ENCODE assay signal across 25 mouse cellular contexts in genomic region chr5:75499695-75500094, GRCm38 (mm10).
DNase-seq lines count a peak whose midpoint lies in the region; ATAC-seq and TF ChIP-seq lines count a peak whose summit lies in the region.
"Had no signal": no experiment of that assay in that cellular context is flagged by ENCODE, and none has a peak within 500 bp of the region (broad histone marks: within the 10 kb centered on the region; RNA-seq: fewer than 3 reads in every experiment).

No protein-coding gene starts in this region.

- no peak for DNase-seq in left cerebral cortex, adult 2 months (ENCODE audit: extremely low spot score in 1 of 2, low spot score in 2 of 2)
- no peak for DNase-seq in left cerebral cortex, adult 11 months (ENCODE audit: low spot score)
- no peak for DNase-seq in adrenal gland, adult 18-20 months (ENCODE audit: low spot score in 2 of 2)
- no peak for DNase-seq in midbrain, embryonic 11.5 days (ENCODE audit: low spot score, missing footprints)
- DNase-seq: adrenal gland, postnatal 14 days; cerebellum, adult 11 months; cerebellum, postnatal 10 days; gastrocnemius, postnatal 14 days; heart, adult 11 months; heart, postnatal 14 days; kidney, adult 2 months; kidney, postnatal 14 days; layer of hippocampus, postnatal 36 days; lung, postnatal 14 days; midbrain, embryonic 14.5 days; thymus, postnatal 25 days had no signal

- no peaks in the 10 kb centered on the region for H3K9me3 ChIP-seq in E14TG2a.4 (ENCODE audit: low read length)
- H3K9me3 ChIP-seq in ES-Bruce4 (replicated peaks; ENCODE audit: control insufficient read depth, insufficient read depth, low read length, poor library complexity, severe bottlenecking): no peaks in the 10 kb centered on the region
- no peaks in the 10 kb centered on the region for H3K9me3 ChIP-seq in midbrain, embryonic 11.5 days (ENCODE audit: control insufficient read depth, low read length)
- H3K9me3 ChIP-seq: forebrain, embryonic 10.5 days; heart, embryonic 13.5 days; limb, embryonic 13.5 days; liver, embryonic 15.5 days had no signal

- WGBS in bone marrow, adult 2 months: 86% methylated on average over 5 of the region's 5 CpGs
- 89% methylated on average over 5 of the region's 5 CpGs for WGBS in midbrain, embryonic 11.5 days

- no peak for ATAC-seq in midbrain, embryonic 11.5 days (ENCODE audit: low FRiP score)
- ATAC-seq: activated CD4-positive, CD25-positive, alpha-beta regulatory T cell, adult 4 months; forebrain, embryonic 16.5 days had no signal

- peak; percentile 11; the same call in 1 of the 2 replicates for TF ChIP-seq CTCF in left cerebral cortex, adult 2 months (IDR thresholded peaks at IDR 0.05)
- TF ChIP-seq CTCF in E14TG2a.4 (conservative IDR thresholded peaks at IDR 0.05; ENCODE audit: low read length) (peak; percentile 59), ES-Bruce4 (IDR thresholded peaks at IDR 0.05; ENCODE audit: low read depth, low read length) (peak; percentile 41)
- TF ChIP-seq CTCF in bone marrow, adult 2 months (IDR thresholded peaks at IDR 0.05; ENCODE audit: control insufficient read depth, insufficient read depth, low read length): peak; percentile 18; the same call in 1 of the 2 replicates

- no peak overlapping the region for H3K9ac ChIP-seq in ES-Bruce4 (ENCODE audit: low read depth, poor library complexity, severe bottlenecking)
- H3K9ac ChIP-seq in midbrain, embryonic 11.5 days (ENCODE audit: low read length): no peak overlapping the region
- H3K9ac ChIP-seq: heart, embryonic 13.5 days; limb, embryonic 13.5 days; liver, embryonic 15.5 days had no signal

- TF ChIP-seq POLR2A in ES-Bruce4 (IDR thresholded peaks at IDR 0.05; ENCODE audit: insufficient read depth, low read length): no peak
- no peak for TF ChIP-seq POLR2A in bone marrow, adult 2 months (IDR thresholded peaks at IDR 0.05; ENCODE audit: borderline replicate concordance, control insufficient read depth, low read depth, low read length)

- H3K4me3 ChIP-seq in left cerebral cortex, adult 2 months: no peak overlapping the region
- H3K4me3 ChIP-seq in E14TG2a.4 (replicated peaks; ENCODE audit: low read length) (no peak overlapping the region), ES-Bruce4 (ENCODE audit: low read depth, low read length) (no peak overlapping the region)
- H3K4me3 ChIP-seq in bone marrow, adult 2 months (replicated peaks; ENCODE audit: control insufficient read depth, low read depth, low read length): no peak overlapping the region
- H3K4me3 ChIP-seq in midbrain, embryonic 11.5 days (ENCODE audit: low read depth, low read length): no peak overlapping the region
- H3K4me3 ChIP-seq: forebrain, embryonic 10.5 days; heart, embryonic 13.5 days; limb, embryonic 13.5 days; liver, embryonic 15.5 days had no signal

- H3K27ac ChIP-seq in left cerebral cortex, adult 2 months: no peak overlapping the region
- no peak overlapping the region for H3K27ac ChIP-seq in ES-Bruce4 (ENCODE audit: insufficient read depth, low read length)
- H3K27ac ChIP-seq in bone marrow, adult 2 months (ENCODE audit: control insufficient read depth, insufficient read depth, low read depth, low read length, poor library complexity): no peak overlapping the region
- no peak overlapping the region for H3K27ac ChIP-seq in midbrain, embryonic 11.5 days (ENCODE audit: low read depth, low read length)
- H3K27ac ChIP-seq: forebrain, embryonic 10.5 days; heart, embryonic 13.5 days; limb, embryonic 13.5 days; liver, embryonic 15.5 days had no signal

- no peak for TF ChIP-seq EP300 in ES-Bruce4 (IDR thresholded peaks at IDR 0.05; ENCODE audit: insufficient read depth, low read depth, low read length)

- H3K4me2 ChIP-seq in midbrain, embryonic 11.5 days: no peak overlapping the region
- H3K4me2 ChIP-seq: heart, embryonic 13.5 days; limb, embryonic 13.5 days; liver, embryonic 15.5 days had no signal

- intact Hi-C loops in left cerebral cortex, adult 2 months (cut with DNase I): no loop called here

- H3K4me1 ChIP-seq in E14TG2a.4 (replicated peaks; ENCODE audit: low read depth, low read length) (peaks cover 7% of the 10 kb centered on the region), ES-Bruce4 (ENCODE audit: control insufficient read depth, insufficient read depth, low read length) (no peaks in the 10 kb centered on the region)
- H3K4me1 ChIP-seq in bone marrow, adult 2 months (ENCODE audit: control insufficient read depth, insufficient read depth, low read length): no peaks in the 10 kb centered on the region
- no peaks in the 10 kb centered on the region for H3K4me1 ChIP-seq in midbrain, embryonic 11.5 days (ENCODE audit: control insufficient read depth, insufficient read depth, low read length)
- H3K4me1 ChIP-seq: forebrain, embryonic 10.5 days; limb, embryonic 13.5 days; liver, embryonic 15.5 days had no signal

- no peaks in the 10 kb centered on the region for H3K36me3 ChIP-seq in E14TG2a.4 (ENCODE audit: insufficient read depth, low read length)
- H3K36me3 ChIP-seq in ES-Bruce4 (ENCODE audit: control insufficient read depth, insufficient read depth, low read length, poor library complexity, severe bottlenecking): no peaks in the 10 kb centered on the region
- H3K36me3 ChIP-seq in midbrain, embryonic 11.5 days (ENCODE audit: control insufficient read depth, insufficient read depth, low read length): no peaks in the 10 kb centered on the region
- H3K36me3 ChIP-seq: forebrain, embryonic 10.5 days; heart, embryonic 13.5 days; limb, embryonic 13.5 days; liver, embryonic 15.5 days had no signal

- H3K27me3 ChIP-seq in E14TG2a.4 (ENCODE audit: insufficient read depth, low read length): no peaks in the 10 kb centered on the region
- no peaks in the 10 kb centered on the region for H3K27me3 ChIP-seq in ES-Bruce4 (ENCODE audit: control insufficient read depth, insufficient read depth, low read length, poor library complexity, severe bottlenecking)
- no peaks in the 10 kb centered on the region for H3K27me3 ChIP-seq in midbrain, embryonic 11.5 days (ENCODE audit: control insufficient read depth, insufficient read depth, low read length)
- H3K27me3 ChIP-seq: heart, embryonic 13.5 days; limb, embryonic 13.5 days; liver, embryonic 15.5 days had no signal
